Mouse (Mus musculus) brain, embryonic 14.5 days (tissue): ENCODE measurements around the gene Abcc6.

Experiments used
- CTCF ChIP-seq: fragments of 200-500 bp; IDR thresholded peaks from 2 replicates; pipeline ENCODE4 v1.5.1; 2012; ENCODE audit warnings: inconsistent platforms, mild to moderate bottlenecking, moderate library complexity, borderline replicate concordance; ENCODE audit not compliant: insufficient read depth, insufficient read length; ENCODE audit errors: extremely low read depth
- POLR2A ChIP-seq: fragments of 200-500 bp; IDR thresholded peaks from 2 replicates; pipeline ENCODE4 v1.6.1; 2012; ENCODE audit warnings: mild to moderate bottlenecking, inconsistent platforms, borderline replicate concordance; ENCODE audit not compliant: poor library complexity, insufficient read depth, insufficient read length, severe bottlenecking; ENCODE audit errors: extremely low read depth

- TF ChIP-seq POLR2A (no peak), CTCF (no peak)
Observed at GRCm38 (mm10) chr7:45919761-45920160, 110.3 kb downstream of the Abcc6 start.
